Mouse (Mus musculus) heart, embryonic 14.5 days (tissue): ENCODE results near the gene Chst1. TPM values are rescaled to one million over a fixed set of nuclear protein-coding genes. Genes with fewer than 3 reads are reported as not detected.

ENCODE experiments used
- ATAC-seq: fragments of 200-750 bp; cut with Nextera tagmentation; 2 replicates; pipeline ENCODE4 v1.8.0; 2017; ENCODE audit warnings: low read depth, moderate TSS enrichment; ENCODE audit not compliant: insufficient number of reproducible peaks, insufficient read depth, low FRiP score
- H3K27ac ChIP-seq, 2 experiments: fragments of 200-500 bp in 1 of 2; fragments of 300-500 bp in 1 of 2; sonication (generic) in 1 of 2; replicated peaks in 1 of 2; 2 replicates each; pipeline ENCODE4 v1.5.1; 2012 to 2014; ENCODE audit warnings: low read depth in 2 of 2, low read length in 2 of 2, control low read depth in 1 of 2, mild to moderate bottlenecking in 1 of 2, mixed read lengths in 1 of 2; ENCODE audit not compliant: control insufficient read depth in 1 of 2, insufficient read depth in 1 of 2
- H3K27me3 ChIP-seq: fragments of 300-500 bp; sonication (generic); 2 replicates; pipeline ENCODE4 v1.6.1; 2014; ENCODE audit warnings: mild to moderate bottlenecking, low read length, control low read depth; ENCODE audit not compliant: control insufficient read depth, insufficient read depth
- H3K36me3 ChIP-seq: fragments of 300-500 bp; sonication (generic); 2 replicates; pipeline ENCODE4 v1.6.1; 2014; ENCODE audit warnings: mild to moderate bottlenecking, control low read depth, low read length, mixed read lengths; ENCODE audit not compliant: control insufficient read depth, insufficient read depth
- H3K4me1 ChIP-seq, 2 experiments: fragments of 200-500 bp in 1 of 2; fragments of 300-500 bp in 1 of 2; sonication (generic) in 1 of 2; 2 replicates each; pipeline ENCODE4 v1.6.1; 2012 to 2014; ENCODE audit warnings: low read length in 2 of 2, control low read depth in 1 of 2, mixed read lengths in 1 of 2; ENCODE audit not compliant: control insufficient read depth in 2 of 2, insufficient read depth in 2 of 2
- H3K4me2 ChIP-seq: fragments of 300-500 bp; sonication (generic); 2 replicates; pipeline ENCODE4 v1.6.1; 2014; ENCODE audit warnings: mild to moderate bottlenecking, low read length
- H3K4me3 ChIP-seq, 2 experiments: fragments of 200-500 bp in 1 of 2; fragments of 300-500 bp in 1 of 2; sonication (generic) in 1 of 2; 2 replicates each; pipeline ENCODE4 v1.5.1; 2012 to 2014; ENCODE audit warnings: low read length in 2 of 2, mild to moderate bottlenecking in 2 of 2, control low read depth in 1 of 2, low read depth in 1 of 2, moderate library complexity in 1 of 2; ENCODE audit not compliant: control insufficient read depth in 1 of 2, insufficient read depth in 1 of 2
- H3K9ac ChIP-seq: fragments of 300-500 bp; sonication (generic); 2 replicates; pipeline ENCODE4 v1.6.1; 2014; ENCODE audit warnings: mild to moderate bottlenecking, low read length
- H3K9me3 ChIP-seq: fragments of 300-500 bp; sonication (generic); 2 replicates; pipeline ENCODE4 v1.6.1; 2016; ENCODE audit warnings: low read length, control low read depth; ENCODE audit not compliant: control insufficient read depth
- WGBS: fragments of 180-500 bp; shearing (Covaris S2); extraction: QIAGEN DNeasy Blood & Tissue Kit; methylation state at CpG from one replicate; pipeline ENCODE4 v1.1.7; 2014; 5-methylcytosine and 5-hydroxymethylcytosine counted together
- polyA plus RNA-seq: library from polyadenylated mRNA; unstranded; fragments of >200 nt; fragmentation: Nextera tagmentation; extraction: Ambion mirVana; gene quantifications from 2 replicates; pipeline ENCODE4 v1.2.1, GENCODE M21; 2014

Gene Chst1
- polyA plus RNA-seq, 1 experiment from 2014 or later: 2.5 TPM

- no peaks in the 10 kb centered on the region for H3K4me1 ChIP-seq
- H3K36me3 ChIP-seq: no peaks in the 10 kb centered on the region
- no peak overlapping the region for H3K27ac ChIP-seq
- no peak overlapping the region for H3K9ac ChIP-seq
- H3K4me3 ChIP-seq: no peak overlapping the region
- H3K27me3 ChIP-seq: no peaks in the 10 kb centered on the region
- WGBS: 86% methylated on average over 11 of the region's 11 CpGs
- ATAC-seq: no peak
- H3K4me2 ChIP-seq: no peak overlapping the region
- no peaks in the 10 kb centered on the region for H3K9me3 ChIP-seq
These were observed 31.3 kb downstream of the Chst1 start for GRCm38 (mm10) chr2:92630799-92631198.

- no peak overlapping the region for H3K27ac ChIP-seq
- no peak for ATAC-seq
- WGBS: 68% methylated on average over 1 of the region's 1 CpGs
- no peak overlapping the region for H3K4me2 ChIP-seq
- H3K4me3 ChIP-seq: no peak overlapping the region
- H3K9ac ChIP-seq: no peak overlapping the region
- no peaks in the 10 kb centered on the region for H3K9me3 ChIP-seq
- H3K27me3 ChIP-seq: no peaks in the 10 kb centered on the region
- H3K36me3 ChIP-seq: no peaks in the 10 kb centered on the region
- H3K4me1 ChIP-seq: no peaks in the 10 kb centered on the region
These were observed 32.5 kb downstream of the Chst1 start for GRCm38 (mm10) chr2:92632027-92632426.

GRCm38 (mm10) chr2:92640555-92640954 lies 41.0 kb downstream of the Chst1 start:
- Histone ChIP-seq H3K4me3 (no peak overlapping the region), H3K27me3 (no peaks in the 10 kb centered on the region), H3K27ac (no peak overlapping the region), H3K9me3 (no peaks in the 10 kb centered on the region), H3K4me1 (peaks cover 0 to 5% of the 10 kb centered on the region in 2 experiments; a peak in 1 of 4 replicates), H3K4me2 (no peak overlapping the region), H3K9ac (no peak overlapping the region), H3K36me3 (no peaks in the 10 kb centered on the region)
- 20% methylated on average over 8 of the region's 8 CpGs for WGBS
- ATAC-seq: no peak

GRCm38 (mm10) chr2:92645282-92646037 lies 46.0 kb downstream of the Chst1 start:
- ATAC-seq: peak; percentile 54; the same call in 1 of the 2 replicates
- Histone ChIP-seq H3K27ac (no peak overlapping the region), H3K4me1 (peaks cover 0 to 6% of the 10 kb centered on the region in 2 experiments; a peak in 2 of 4 replicates), H3K4me2 (no peak overlapping the region), H3K4me3 (no peak overlapping the region), H3K9ac (no peak overlapping the region), H3K36me3 (no peaks in the 10 kb centered on the region), H3K27me3 (no peaks in the 10 kb centered on the region), H3K9me3 (no peaks in the 10 kb centered on the region)
- 43% methylated on average over 7 of the region's 7 CpGs for WGBS

GRCm38 (mm10) chr2:92649154-92649801 lies 49.8 kb downstream of the Chst1 start:
- no peak overlapping the region for H3K4me2 ChIP-seq
- 31% methylated on average over 5 of the region's 5 CpGs for WGBS
- H3K27me3 ChIP-seq: no peaks in the 10 kb centered on the region
- no peaks in the 10 kb centered on the region for H3K36me3 ChIP-seq
- H3K9me3 ChIP-seq: no peaks in the 10 kb centered on the region
- no peak overlapping the region for H3K27ac ChIP-seq
- no peak overlapping the region for H3K9ac ChIP-seq
- no peak overlapping the region for H3K4me3 ChIP-seq
- no peak for ATAC-seq
- H3K4me1 ChIP-seq: peaks cover 0 to 6% of the 10 kb centered on the region in 2 experiments; a peak in 2 of 4 replicates

GRCm38 (mm10) chr2:92650428-92650827 lies 50.9 kb downstream of the Chst1 start:
- 76% methylated on average over 1 of the region's 1 CpGs for WGBS
- ATAC-seq: no peak

DNA sequence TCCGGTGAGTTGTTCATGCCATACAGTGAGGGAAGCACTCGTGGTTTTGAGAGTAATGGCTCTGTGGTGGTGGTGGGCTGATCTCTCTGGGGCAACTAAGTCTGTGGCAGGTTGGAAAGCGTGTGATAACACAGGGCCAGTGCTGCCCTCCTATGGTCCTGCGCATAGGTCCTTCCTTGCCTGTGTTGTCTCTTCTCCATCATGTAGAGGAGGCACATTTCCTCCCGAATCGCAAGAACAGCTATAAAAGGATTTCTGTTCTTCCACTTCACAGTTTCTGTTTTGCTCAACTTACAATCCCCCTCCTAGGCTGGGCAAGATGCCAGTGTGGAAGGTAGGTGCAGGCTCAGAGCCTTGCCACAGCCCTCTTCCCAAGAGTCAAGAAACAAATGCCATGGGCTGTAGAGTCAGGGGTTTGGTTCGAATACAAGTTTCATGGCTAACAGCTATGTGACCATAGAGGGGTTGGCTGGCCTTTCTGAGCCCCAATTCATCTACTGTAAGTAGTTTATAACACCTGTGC lies 51.8 kb downstream of the Chst1 start:
- no peak overlapping the region for H3K4me3 ChIP-seq
- H3K4me1 ChIP-seq: no peaks in the 10 kb centered on the region; a peak in 1 of 4 replicates
- H3K27me3 ChIP-seq: no peaks in the 10 kb centered on the region
- no peak overlapping the region for H3K27ac ChIP-seq
- ATAC-seq: no peak
- no peak overlapping the region for H3K9ac ChIP-seq
- no peak overlapping the region for H3K4me2 ChIP-seq
- 77% methylated on average over 7 of the region's 7 CpGs for WGBS
- H3K9me3 ChIP-seq: no peaks in the 10 kb centered on the region
- no peaks in the 10 kb centered on the region for H3K36me3 ChIP-seq

More at GRCm38 (mm10) chr2:92650428-92650827, 50.9 kb downstream of the Chst1 start:
- no peaks in the 10 kb centered on the region for H3K9me3 ChIP-seq
- H3K36me3 ChIP-seq: no peaks in the 10 kb centered on the region
- no peaks in the 10 kb centered on the region for H3K27me3 ChIP-seq
- no peak overlapping the region for H3K9ac ChIP-seq
- H3K27ac ChIP-seq: no peak overlapping the region
- H3K4me2 ChIP-seq: no peak overlapping the region
- H3K4me1 ChIP-seq: peaks cover 0 to 3% of the 10 kb centered on the region in 2 experiments; a peak in 2 of 4 replicates
- no peak overlapping the region for H3K4me3 ChIP-seq
